Mouse (Mus musculus): Measurements from ENCODE around the gene Dock2.
A peak's percentile ranks its signal among the peaks of the same experiment; 100 is the strongest.
"Not testable (repeated sequence)": the region's sequence is repeated elsewhere in the genome, so short reads cannot be mapped to it uniquely, and the experiment has no call there.

Gene Dock2

DNA sequence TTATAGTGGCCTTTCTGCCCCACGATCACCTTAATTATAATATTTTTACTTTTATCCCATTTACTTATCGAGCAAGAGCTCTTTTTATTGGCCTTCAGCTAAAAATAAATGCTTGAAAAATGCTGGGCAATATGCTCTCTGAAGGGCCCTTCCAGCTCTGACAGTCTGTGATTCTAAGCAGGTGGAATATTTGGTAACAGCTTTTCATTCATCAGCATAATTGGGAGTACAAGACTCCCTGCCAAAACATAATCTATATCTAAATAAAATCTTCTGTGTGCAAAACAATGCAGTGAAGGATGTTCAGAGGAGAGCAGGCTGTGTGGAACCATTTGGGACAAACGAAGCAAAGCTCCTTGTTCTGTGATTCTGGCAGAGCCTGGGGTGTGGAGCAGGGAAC is 492.4 kb downstream of the Dock2 start:
- DNase-seq (ENCODE audit: low spot score in 2 of 2): no peak

DNA sequence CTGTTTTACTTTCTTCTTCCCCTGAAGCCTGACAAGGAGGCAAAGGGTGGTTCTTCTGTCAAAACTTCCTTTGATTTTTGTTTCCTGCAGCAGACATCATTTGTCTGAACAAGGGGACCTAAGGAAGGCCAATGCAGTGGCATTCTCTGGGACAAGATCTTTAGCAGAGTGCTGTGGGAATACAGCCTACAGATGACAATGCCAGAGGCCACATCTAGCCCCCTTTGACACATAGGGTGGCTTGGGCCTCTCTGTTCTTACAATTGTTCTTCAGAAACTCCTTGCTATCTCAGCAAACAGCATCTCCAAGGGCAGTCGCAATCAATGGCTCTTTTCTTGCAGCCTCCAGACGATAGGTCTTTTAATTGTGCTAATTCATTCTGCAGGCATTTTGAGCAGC is 493.0 kb downstream of the Dock2 start:
- DNase-seq (ENCODE audit: low spot score in 2 of 2): no peak

DNA sequence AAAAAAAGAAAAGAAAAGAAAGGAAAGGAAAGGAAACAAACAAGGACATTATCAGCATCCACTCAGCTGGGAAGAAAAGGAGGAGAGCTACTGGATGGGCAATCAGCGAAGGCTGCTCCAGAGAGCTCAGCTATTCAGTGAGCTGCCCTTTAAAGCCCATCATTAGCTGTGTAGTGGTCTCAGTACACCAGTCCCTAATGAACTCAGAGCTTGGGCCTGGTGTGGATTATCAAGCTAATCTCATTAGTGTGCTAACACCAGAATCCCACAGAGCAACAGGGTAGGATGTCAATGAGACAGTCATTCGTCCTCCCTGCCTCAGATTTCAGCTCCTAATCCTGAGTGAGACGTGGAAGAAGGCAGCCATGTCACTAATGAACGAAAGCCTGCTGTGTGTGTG is 493.4 kb downstream of the Dock2 start:
- no peak for DNase-seq (ENCODE audit: low spot score in 2 of 2)

DNA sequence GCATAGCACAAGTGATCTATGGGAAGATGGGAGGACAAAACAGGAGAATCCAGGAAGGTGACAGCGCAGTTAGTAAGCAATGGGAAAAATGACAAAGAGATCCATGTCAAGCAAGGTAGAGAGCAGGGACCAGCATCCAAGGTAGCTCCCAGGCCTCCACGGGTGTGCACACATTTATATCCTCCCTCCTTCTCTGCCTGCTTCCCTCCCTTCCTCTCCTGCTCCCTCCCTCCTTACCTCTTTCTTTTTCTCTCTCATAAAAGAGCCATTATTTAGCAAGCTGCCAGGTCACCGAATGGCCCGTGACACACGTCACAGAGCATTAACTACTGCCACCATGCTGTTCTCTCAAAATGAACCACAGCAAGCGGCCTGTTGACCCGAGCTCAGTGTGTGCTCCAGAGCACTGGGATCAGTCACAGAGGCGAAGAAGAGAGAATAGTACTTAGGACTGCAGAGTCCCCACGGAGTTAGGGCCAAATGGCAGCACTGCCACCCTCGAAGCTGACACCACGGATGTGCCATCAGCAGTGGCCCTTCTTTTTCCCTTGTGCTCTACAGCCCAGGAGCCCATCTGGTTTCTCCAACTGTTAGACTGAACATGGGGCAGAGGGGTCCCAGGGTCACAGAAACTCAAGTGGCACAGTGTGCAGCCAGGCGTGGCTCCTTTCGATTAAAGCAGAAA is 499.4 kb downstream of the Dock2 start:
- no peak for DNase-seq (ENCODE audit: low spot score in 2 of 2)

DNA sequence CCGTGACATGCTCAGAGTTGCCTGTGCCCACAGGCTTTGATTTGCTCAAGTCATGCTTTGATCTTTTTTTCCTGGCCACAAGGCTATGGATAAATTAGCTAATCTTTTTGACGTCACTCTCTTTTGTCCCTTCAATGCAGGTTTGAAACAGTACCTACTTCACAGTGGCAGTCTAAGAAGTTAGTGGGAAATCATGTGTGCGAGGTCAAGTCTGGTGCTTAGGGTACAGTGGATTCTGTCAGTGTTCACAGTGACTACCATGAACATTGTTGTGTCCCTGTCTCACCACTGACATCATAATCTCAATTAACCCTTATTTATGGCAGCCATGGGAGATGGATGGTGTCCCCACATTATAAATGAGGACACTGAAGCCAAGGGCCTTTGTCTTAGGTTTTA is 506.6 kb downstream of the Dock2 start:
- no peak for DNase-seq (ENCODE audit: low spot score in 2 of 2)

DNA sequence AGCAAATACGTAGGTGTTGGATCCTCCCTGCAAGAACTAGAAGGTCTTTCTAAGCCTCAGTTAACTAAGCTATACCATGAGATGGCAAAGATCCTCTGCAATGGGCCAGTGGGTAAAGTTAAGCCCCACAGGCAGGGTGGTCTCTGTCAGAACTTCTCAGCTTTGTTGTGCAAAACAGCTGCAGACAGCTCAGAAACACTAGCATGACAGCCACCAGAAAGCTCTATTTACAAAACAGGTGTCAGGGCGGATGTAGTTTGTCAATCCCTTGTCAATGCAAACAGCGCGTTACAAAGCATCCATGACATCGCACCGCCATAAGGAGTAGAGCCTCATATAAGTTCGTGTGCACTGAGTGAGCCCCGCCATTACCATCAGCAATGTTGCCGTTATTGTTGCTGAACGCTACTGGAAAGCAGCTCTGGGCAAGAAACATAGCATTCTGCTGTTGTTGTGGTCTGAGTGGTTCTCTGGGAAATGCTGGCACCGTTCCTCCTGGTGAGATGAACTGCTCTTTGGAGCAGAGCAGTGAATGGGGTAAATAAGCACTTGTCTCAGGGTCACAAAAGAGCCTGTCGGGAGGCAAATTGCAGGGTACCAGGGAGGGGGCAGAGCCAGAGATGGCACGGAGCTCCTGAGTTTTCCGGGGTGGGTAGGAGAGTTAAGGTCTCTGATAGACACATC is 507.2 kb downstream of the Dock2 start:
- peak in 1 of 2 experiments; percentile 8 for DNase-seq (ENCODE audit: low spot score in 2 of 2)

DNA sequence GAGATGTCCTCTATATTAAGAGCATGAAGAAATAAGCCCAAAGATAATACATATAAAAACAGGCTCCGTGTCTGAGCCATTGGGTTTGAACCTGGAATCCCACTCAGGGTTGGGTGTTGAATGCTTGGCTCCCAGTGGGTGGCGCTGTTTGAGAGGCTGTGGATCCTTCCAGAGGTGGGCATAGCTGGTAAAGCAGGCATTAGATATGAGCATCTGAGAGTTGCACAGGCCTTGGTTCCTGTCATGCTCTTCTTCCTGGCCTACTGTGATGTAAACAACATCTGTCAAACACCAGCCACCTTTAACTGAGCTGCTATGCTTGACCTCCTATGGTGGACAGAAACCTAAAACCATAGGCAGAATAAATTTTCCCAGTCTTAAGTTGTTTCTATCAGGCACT is 507.8 kb downstream of the Dock2 start:
- DNase-seq (ENCODE audit: low spot score in 2 of 2): peak in 1 of 2 experiments; percentile 32

DNA sequence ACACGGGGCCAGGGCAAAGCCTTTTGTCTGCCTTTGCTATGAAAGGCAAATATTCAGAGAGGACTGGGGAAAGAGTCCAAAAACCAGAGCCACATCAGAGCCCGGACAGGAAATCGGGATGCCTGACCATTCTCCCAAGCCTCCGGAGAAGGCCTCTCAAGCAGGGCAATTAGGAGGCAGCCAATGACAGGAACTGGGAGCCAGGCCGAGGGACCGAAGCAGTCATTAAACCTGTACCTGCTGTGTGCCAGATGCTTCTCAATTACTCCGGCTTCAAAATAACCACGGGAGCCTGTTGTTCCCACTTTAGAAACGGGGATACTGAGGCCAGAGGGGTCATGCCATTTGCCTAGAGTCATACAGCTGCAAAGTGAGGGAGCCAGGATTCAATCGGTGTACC is 511.7 kb downstream of the Dock2 start:
- peak in 1 of 2 experiments; percentile 3 for DNase-seq (ENCODE audit: low spot score in 2 of 2)

DNA sequence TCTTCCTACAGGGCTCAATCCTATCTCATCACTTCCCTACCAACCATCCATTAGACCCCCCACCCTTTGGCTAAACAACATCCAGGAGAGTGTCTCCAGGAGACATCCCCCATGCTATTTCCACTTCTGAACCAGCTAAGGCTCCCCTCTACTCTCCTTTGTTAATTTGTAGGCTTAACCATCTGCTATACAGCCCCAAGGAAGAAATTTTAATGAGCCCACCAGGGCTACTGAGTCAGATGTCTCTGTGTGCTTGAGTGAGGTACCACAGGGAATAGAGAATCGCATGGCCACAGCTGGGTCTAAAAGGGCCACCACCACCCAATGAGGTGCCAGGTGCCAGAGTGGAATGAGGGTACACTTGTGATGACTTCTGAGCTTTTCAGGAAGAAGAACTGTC is 519.6 kb downstream of the Dock2 start:
- no peak for DNase-seq (ENCODE audit: low spot score in 2 of 2)

DNA sequence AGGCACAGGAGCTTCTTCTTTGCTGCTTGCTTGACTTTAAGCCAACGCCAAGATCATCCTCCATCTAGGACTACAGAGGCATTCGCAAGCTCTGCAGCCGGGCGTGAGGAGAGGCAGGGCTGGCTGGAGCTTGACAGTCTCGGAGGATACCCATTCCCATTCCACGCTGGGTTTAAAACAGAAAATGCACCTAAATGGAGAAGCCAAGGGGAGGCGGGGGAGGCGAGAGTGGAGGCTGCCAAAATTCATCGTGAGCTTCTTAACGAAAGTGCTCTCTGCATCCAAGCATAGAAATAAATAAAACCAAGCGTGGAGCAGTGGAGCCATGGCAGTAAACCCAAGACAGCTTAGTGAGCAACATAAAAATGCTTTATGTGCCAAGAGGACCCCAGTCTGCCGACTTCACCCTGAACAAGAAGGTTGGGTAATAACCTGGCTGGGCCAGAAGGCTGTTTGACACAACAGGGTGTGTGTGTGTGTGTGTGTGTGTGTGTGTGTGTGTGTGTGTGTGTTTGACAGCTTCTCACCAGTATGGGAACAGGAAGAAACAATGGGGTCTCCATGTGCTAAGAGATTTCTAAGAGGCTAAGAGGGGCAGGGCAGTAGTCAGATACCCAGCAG is 524.7 kb downstream of the Dock2 start:
- no peak for DNase-seq (ENCODE audit: low spot score in 2 of 2)

DNA sequence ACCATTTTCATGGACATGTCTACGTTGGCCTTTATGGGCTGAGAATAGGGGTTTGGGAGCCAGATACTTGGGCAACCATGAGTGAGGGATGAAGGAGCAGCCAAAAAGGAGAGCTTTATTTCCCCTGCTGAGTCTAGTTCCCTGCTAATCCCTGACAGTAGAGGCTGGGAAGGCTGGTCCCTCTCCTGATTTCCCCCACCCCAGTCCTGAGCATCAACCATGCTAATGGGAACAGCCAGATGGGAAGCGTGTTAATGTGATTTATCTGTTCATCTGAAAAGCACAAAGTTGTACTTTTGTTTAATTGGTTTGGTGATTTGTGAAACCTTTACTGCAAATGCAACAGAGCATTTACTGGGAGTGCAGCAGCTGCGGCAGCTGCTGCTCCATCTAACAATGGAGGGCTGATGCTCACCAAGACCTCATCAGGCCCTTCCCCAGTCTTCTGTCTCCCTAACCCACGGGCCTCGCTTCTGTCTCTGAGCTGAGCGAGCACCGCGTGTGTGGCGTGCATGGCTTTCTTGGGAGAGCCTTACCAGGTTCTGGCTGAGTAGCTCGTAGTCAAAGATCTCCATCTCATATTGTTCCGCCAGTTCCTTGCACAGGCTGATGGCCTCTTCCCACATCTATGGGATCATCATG is 526.0 kb downstream of the Dock2 start:
- DNase-seq (ENCODE audit: low spot score in 2 of 2): no peak

DNA sequence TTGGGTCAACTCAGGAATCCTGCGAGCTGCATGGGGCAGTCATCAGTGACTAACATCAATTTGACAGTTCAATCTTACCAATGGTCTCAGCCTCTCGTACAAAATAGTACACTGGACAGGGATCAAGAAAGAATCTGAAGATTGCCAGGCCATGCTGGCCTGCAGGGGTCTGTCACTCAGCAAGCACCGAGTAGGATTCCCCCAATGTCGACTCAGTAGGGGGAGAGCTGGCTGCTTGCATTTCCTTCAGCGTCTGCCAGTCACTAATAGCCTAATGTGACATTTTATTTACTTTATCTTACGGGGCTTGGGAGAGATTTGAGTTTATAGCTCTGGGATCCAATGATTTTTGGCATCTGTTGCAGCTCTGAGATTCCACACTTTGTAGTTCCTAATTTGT is 540.7 kb downstream of the Dock2 start:
- DNase-seq (ENCODE audit: low spot score in 2 of 2): no peak

DNA sequence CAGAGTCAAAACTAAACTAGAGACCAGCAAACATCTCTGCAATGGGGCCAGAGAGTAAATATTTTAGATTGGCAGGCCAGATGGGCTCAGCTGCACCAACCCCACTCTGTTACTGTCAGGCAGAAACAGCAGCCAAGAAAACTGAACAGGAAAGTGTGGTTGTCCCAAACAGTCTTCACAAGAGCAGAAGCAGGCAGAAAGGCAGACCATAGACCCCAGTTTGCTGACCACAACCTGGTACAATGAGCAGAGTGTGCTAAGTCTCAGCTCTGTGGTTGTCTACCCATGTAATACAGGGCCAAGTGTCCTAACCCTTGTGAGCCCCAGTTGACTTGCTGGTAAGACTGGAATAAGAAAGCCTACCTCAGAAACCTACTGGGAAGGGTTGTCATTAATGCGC is 543.4 kb downstream of the Dock2 start:
- DNase-seq (ENCODE audit: low spot score in 2 of 2): no peak

DNA sequence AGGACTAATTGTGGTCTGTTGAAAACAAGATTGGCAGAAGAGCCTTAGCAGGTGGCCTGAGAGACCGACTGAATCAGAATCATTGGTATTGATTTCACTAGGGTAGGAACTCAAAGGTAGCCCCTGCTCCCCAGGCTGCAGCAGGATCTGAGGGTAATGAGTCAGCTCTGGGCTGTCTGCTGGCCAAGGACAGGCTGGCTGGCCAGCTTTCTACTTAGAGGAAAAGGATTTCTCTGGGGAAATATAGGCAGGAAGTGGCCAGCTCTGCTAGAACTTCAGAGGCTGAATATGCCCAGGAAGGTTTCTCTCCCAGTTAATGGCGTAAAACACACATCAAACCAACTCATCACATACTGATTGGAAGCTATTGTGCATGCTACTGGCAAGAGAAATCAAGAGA is 544.0 kb downstream of the Dock2 start:
- no peak for DNase-seq (ENCODE audit: low spot score in 2 of 2)

DNA sequence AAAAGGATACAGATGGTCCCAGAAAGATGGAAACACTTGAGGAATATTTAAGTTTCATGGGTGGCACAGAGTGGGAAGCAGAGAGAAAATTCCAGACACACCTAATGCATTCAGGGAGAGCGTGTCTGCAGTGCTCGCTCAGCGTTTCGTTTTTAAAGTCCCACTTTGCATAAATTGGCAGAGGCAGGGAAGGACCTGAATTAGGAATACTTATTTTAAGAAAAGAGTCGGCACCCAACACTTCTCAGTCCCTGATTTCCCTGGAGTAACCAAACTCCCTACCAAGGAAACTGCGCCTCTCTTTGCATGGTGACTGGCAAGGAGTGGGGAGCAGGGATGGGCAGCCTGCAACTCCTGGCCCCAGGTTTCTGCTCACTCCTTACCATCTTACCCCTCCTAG is 546.8 kb downstream of the Dock2 start:
- DNase-seq (ENCODE audit: low spot score in 2 of 2): no peak

DNA sequence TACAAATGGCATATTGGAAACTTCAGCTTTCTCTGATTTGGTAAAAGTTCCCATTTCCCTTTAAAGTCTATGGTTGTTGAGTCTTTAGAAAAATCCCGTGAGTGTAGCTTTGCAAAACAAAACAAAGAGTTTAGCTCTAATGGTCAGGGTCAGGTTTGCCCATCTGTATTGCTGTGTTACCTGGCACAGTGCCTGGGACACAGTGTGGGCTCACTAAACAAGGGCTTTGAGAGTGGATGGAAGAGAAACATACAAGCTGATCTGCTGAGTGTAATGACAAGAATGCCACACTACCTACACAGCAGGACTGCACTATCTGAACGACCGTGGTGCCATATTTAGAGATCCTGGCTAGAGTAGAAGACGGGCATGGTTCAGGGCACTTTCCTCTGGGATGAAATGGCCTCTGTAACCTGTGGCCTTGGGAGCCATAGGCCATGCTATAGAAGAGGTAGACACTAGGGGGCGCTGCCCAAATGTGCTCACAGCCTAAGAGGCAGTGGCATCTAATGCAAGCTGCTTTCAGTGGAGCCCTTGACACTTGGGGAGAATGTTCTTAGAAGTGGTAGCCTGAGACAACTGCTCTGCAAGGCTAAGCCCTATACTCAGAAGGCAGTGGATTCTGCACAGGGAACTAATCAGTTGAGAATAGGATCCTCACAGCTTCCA is 547.5 kb downstream of the Dock2 start:
- peak in 1 of 2 experiments; percentile 48 for DNase-seq (ENCODE audit: low spot score in 2 of 2)

DNA sequence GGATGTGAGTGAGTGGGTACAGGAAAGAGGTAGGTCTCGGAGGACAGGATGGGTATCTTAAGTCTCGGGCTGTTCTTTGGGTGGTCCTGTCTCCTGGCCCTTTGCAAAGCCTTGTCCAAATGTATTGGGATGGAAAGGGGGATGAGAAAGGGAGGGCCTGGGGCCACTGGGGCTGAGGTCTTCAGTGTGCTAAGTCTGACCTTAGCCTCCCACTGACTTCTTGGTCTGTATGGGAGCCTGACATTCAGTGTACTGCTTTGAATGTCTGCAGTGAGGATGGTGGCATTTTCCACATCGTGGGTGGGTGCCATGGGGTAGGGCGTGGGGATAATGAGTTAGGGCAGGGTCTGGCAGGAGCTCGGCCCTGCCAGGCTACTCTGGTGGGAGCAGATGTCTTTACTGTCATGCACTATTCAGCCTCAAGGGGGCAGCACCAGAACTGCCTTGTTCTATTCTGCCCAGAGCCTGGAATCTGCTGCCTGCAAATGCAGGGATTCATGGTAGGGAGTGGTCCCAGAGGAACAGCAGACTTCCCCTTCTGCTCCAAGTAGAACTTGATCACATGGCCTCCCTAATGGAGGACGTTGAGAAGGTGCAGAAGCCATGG is 554.8 kb downstream of the Dock2 start:
- peak; percentile 72 to 82 for DNase-seq (ENCODE audit: low spot score in 2 of 2)

DNA sequence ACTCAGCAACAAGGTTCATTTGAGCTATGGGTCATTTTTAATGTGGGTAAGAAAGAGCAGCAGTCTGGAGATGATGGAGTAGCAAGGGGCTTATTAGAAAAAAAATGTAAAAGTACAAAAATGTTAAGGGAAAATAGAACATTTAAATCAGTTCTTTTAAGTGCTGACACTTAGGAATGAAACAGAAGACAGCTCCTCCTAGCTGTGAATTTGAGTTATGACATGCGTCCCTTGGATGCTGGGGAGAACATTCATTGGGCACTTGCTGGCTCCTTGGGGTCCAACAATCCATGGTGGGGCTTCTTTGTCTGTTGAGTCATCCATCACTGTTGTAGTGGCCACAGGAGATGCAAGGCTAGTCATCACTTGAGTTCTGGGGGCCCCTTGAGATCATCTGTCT is 556.5 kb downstream of the Dock2 start:
- DNase-seq (ENCODE audit: low spot score in 2 of 2): no peak

DNA sequence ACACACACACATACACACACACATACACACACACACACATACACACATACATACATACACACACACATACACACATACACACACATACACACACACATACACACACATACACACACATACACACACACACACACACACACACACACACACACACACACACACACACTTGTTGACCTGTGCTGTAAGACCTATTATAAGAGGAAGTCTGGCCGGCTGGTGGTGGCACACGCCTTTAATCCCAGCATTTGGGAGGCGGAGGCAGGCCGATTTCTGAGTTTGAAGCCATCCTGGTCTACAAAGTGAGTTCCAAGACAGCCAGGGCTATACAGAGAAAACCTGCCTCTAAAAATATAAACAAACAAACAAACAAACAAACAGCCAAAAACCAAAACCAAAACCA is 563.1 kb downstream of the Dock2 start:
- DNase-seq (ENCODE audit: low spot score in 2 of 2): not testable (repeated sequence)

DNA sequence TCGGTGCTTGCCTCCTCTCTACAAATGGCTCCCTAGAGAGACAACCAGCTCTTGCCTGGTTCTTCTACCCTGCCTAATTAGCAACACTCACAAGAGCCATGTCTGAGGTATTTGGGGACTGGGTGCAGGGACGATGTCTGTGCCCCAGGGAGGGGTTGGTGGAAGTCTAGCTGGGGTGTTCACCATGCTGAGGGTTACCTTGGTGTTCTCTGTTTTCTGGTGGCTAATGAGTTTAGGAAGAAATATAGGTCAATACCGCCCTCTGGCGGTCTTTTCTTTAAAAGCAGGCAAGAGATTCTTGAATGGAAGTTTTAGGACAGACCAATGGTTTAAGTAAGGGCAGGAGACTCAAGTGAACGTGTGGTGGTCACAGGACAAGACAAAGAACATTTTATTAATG is 570.8 kb downstream of the Dock2 start:
- DNase-seq (ENCODE audit: low spot score in 2 of 2): peak; percentile 63 to 77

DNA sequence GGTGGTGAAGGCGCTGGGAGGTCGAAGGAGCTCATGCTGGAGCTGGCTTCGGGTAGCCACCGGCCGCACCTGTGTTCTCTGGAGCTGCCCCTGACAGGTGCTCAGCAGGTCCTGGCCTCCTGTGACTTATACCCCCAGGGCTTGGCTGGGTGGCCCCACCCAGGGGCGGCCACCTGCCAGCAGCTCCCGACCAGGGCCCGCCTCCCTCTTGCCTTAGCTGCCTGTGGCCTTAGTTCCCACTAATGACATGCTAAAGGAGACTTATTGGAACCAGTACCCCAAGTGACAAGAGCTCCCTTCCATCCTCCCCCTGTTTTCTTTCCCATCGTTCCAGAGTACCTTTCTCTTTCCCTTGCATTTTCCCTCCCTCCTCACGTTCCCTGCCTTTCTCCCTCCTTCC is 575.7 kb downstream of the Dock2 start, which contains the start of gene Foxi1:
Gene Foxi1, minus strand, starts transcription at position 101 of the 400 bp plus-strand sequence.
- DNase-seq (ENCODE audit: low spot score in 2 of 2): no peak

DNA sequence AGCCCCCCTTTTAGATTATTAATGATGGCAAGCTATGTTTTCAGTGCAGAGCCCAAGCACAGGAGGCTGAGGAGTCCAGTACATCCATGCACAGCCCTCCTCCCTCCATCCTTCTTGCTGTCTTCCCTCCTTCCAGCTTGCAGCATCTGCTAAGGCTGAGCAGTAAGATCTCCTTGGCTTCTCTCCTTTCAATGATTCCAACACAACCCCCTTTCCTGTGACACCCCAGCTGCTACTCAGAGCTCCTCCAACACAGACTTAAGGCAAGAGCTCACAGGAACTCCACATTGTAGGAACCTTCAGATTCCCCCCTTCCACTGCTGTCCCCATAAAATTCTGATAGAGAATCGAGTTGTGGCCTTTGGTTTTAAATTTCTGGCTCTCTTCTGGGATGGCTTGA is 580.9 kb downstream of the Dock2 start:
- no peak for DNase-seq (ENCODE audit: low spot score in 2 of 2)

All from cerebellum, postnatal 4 days (tissue).